Mouse (Mus musculus) limb, embryonic 14.5 days (tissue): ENCODE data around the gene Prop1. TPM values are rescaled to one million over a fixed set of nuclear protein-coding genes. Genes with fewer than 3 reads are reported as not detected.

Experiments used
- ATAC-seq: fragments of 200-750 bp; cut with Nextera tagmentation; 2 replicates; pipeline ENCODE4 v1.8.0; 2017; ENCODE audit warnings: low read depth, moderate number of reproducible peaks, moderate TSS enrichment; ENCODE audit not compliant: low FRiP score
- DNase-seq: peaks from one replicate; pipeline ENCODE4 v3.0.0-alpha.2; 2015; ENCODE audit warnings: low spot score
- H3K27ac ChIP-seq: fragments of 300-500 bp; sonication (generic); replicated peaks from 2 replicates; pipeline ENCODE4 v1.5.1; 2014; ENCODE audit warnings: low read depth, mild to moderate bottlenecking, low read length, moderate library complexity, mixed read lengths
- H3K27me3 ChIP-seq: fragments of 300-500 bp; sonication (generic); 2 replicates; pipeline ENCODE4 v1.6.1; 2014; ENCODE audit warnings: low read length, mixed read lengths; ENCODE audit not compliant: control insufficient read depth, insufficient read depth
- H3K36me3 ChIP-seq: fragments of 300-500 bp; sonication (generic); 2 replicates; pipeline ENCODE4 v1.6.1; 2014; ENCODE audit warnings: mild to moderate bottlenecking, low read length, moderate library complexity, mixed read lengths; ENCODE audit not compliant: control insufficient read depth, insufficient read depth
- H3K4me1 ChIP-seq: fragments of 300-500 bp; sonication (generic); 2 replicates; pipeline ENCODE4 v1.6.1; 2014; ENCODE audit warnings: antibody characterized with exemption, low read length, mixed read lengths; ENCODE audit not compliant: control insufficient read depth, insufficient read depth
- H3K4me2 ChIP-seq: fragments of 300-500 bp; sonication (generic); replicated peaks from 2 replicates; pipeline ENCODE4 v1.6.1; 2014; ENCODE audit warnings: low read depth, mild to moderate bottlenecking, low read length, moderate library complexity; ENCODE audit not compliant: severe bottlenecking
- H3K4me3 ChIP-seq: fragments of 300-500 bp; sonication (generic); replicated peaks from 2 replicates; pipeline ENCODE4 v1.5.1; 2014; ENCODE audit warnings: low read length
- H3K9ac ChIP-seq: fragments of 300-500 bp; sonication (generic); 2 replicates; pipeline ENCODE4 v1.6.1; 2014; ENCODE audit warnings: mild to moderate bottlenecking, low read depth, low read length, moderate library complexity; ENCODE audit not compliant: severe bottlenecking
- H3K9me3 ChIP-seq: fragments of 300-500 bp; sonication (generic); 2 replicates; pipeline ENCODE4 v1.6.1; 2016; ENCODE audit warnings: low read length; ENCODE audit not compliant: control insufficient read depth
- POLR2A ChIP-seq: fragments of 200-500 bp; IDR thresholded peaks from 2 replicates; pipeline ENCODE4 v1.8.0; 2012; ENCODE audit warnings: inconsistent platforms, mild to moderate bottlenecking, moderate library complexity, borderline replicate concordance; ENCODE audit not compliant: insufficient read depth, insufficient read length; ENCODE audit errors: extremely low read depth
- WGBS: fragments of 180-500 bp; shearing (Covaris S2); extraction: QIAGEN DNeasy Blood & Tissue Kit; methylation state at CpG from one replicate; pipeline ENCODE4 v1.1.7; 2014; 5-methylcytosine and 5-hydroxymethylcytosine counted together
- polyA plus RNA-seq, 2 experiments: library from polyadenylated mRNA; depleted of rRNA in 1 of 2; stranded (reverse) in 1 of 2; unstranded in 1 of 2; fragments of >200 nt; fragmentation: Nextera tagmentation in 1 of 2; extraction: Ambion mirVana in 1 of 2; gene quantifications; 2 replicates each; pipeline versions ENCODE4 v1.2.1 to v1.2.3; 2012 to 2014

Gene Prop1
- polyA plus RNA-seq, 2 experiments = 0.15 TPM; not detected in 1

GRCm38 (mm10) chr11:50964886-50965285, 11.3 kb upstream of the Prop1 start:
- Histone ChIP-seq H3K9ac (no peak overlapping the region), H3K4me3 (no peak overlapping the region)

GRCm38 (mm10) chr11:50952290-50952689, 1.3 kb downstream of the Prop1 start:
- no peak for ATAC-seq
- no peak overlapping the region for H3K4me3 ChIP-seq
- H3K4me1 ChIP-seq = no peaks in the 10 kb centered on the region
- no peaks in the 10 kb centered on the region for H3K36me3 ChIP-seq
- 64% methylated on average over 14 of the region's 14 CpGs for WGBS
- H3K4me2 ChIP-seq = no peak overlapping the region
- H3K9ac ChIP-seq = no peak overlapping the region
- H3K27me3 ChIP-seq = no peaks in the 10 kb centered on the region
- H3K9me3 ChIP-seq = no peaks in the 10 kb centered on the region
- no peak overlapping the region for H3K27ac ChIP-seq
- DNase-seq = no peak
- no peak for TF ChIP-seq POLR2A

More at GRCm38 (mm10) chr11:50964886-50965285, 11.3 kb upstream of the Prop1 start:
- H3K36me3 ChIP-seq = no peaks in the 10 kb centered on the region
- DNase-seq = peak; percentile 3
- no peak for TF ChIP-seq POLR2A
- no peaks in the 10 kb centered on the region for H3K27me3 ChIP-seq
- no peaks in the 10 kb centered on the region for H3K9me3 ChIP-seq
- H3K27ac ChIP-seq = no peak overlapping the region
- 80% methylated on average over 2 of the region's 2 CpGs for WGBS
- no peak overlapping the region for H3K4me2 ChIP-seq
- H3K4me1 ChIP-seq = no peaks in the 10 kb centered on the region
- no peak for ATAC-seq

- Histone ChIP-seq H3K36me3 (no peaks in the 10 kb centered on the region), H3K4me3 (no peak within 1 kb of the TSS), H3K27me3 (no peaks in the 10 kb centered on the region), H3K9ac (no peak within 1 kb of the TSS), H3K4me1 (no peaks in the 10 kb centered on the region), H3K9me3 (no peaks in the 10 kb centered on the region), H3K27ac (no peak within 1 kb of the TSS), H3K4me2 (no peak within 1 kb of the TSS)
- TF ChIP-seq POLR2A = no peak
- whole genome bisulfite sequencing = 66% methylated on average over 14 of the region's 14 CpGs
- no peak for DNase-seq
- no peak for ATAC-seq
Observed at GRCm38 (mm10) chr11:50943506-50943905, 10.1 kb downstream of the Prop1 start, which contains the start of gene 4933414I15Rik. 4933414I15Rik (minus strand) TSS chr11:50943765.

GRCm38 (mm10) chr11:50942386-50942785, 11.2 kb downstream of the Prop1 start:
- WGBS = 59% methylated on average over 12 of the region's 12 CpGs
- H3K9ac ChIP-seq = no peak overlapping the region
- no peak overlapping the region for H3K4me3 ChIP-seq

GRCm38 (mm10) chr11:50939621-50940366, 13.8 kb downstream of the Prop1 start:
- no peak overlapping the region for H3K4me2 ChIP-seq
- ATAC-seq = peak; percentile 57; the same call in 1 of the 2 replicates
- WGBS = 33% methylated on average over 14 of the region's 14 CpGs

More at GRCm38 (mm10) chr11:50942386-50942785, 11.2 kb downstream of the Prop1 start:
- DNase-seq (no peak), ATAC-seq (no peak)
- Histone ChIP-seq H3K36me3 (no peaks in the 10 kb centered on the region), H3K9me3 (no peaks in the 10 kb centered on the region), H3K27ac (no peak overlapping the region), H3K4me1 (no peaks in the 10 kb centered on the region), H3K27me3 (no peaks in the 10 kb centered on the region), H3K4me2 (no peak overlapping the region)
- TF ChIP-seq POLR2A = no peak

More at GRCm38 (mm10) chr11:50939621-50940366, 13.8 kb downstream of the Prop1 start:
- TF ChIP-seq POLR2A = no peak
- Histone ChIP-seq H3K36me3 (no peaks in the 10 kb centered on the region), H3K27ac (no peak overlapping the region), H3K4me1 (no peaks in the 10 kb centered on the region), H3K27me3 (no peaks in the 10 kb centered on the region), H3K9me3 (no peaks in the 10 kb centered on the region), H3K4me3 (no peak overlapping the region), H3K9ac (no peak overlapping the region)
- DNase-seq = peak; percentile 76
